Mouse (Mus musculus): ENCODE results near the gene Polr1d.

GRCm38 (mm10) chr5:147100180-147100579 is 23.3 kb downstream of the Polr1d start:
- no peak for TF ChIP-seq POLR2A (IDR thresholded peaks at IDR 0.05; ENCODE audit: borderline replicate concordance, insufficient read depth, low read length)
- TF ChIP-seq CTCF (IDR thresholded peaks at IDR 0.05; ENCODE audit: borderline replicate concordance, insufficient read depth, low read depth, low read length): no peak
